Mouse (Mus musculus) cerebellum, adult 2 months (tissue): Measurements from ENCODE around the gene Gm5134.

Experiments used
- CTCF ChIP-seq: fragments of 200-500 bp; IDR thresholded peaks from 2 replicates; pipeline ENCODE4 v1.5.1; 2011; ENCODE audit warnings: low read depth, mild to moderate bottlenecking, control low read depth, low read length, moderate library complexity, borderline replicate concordance; ENCODE audit not compliant: insufficient read depth
- POLR2A ChIP-seq: fragments of 200-500 bp; IDR thresholded peaks from 2 replicates; pipeline ENCODE4 v1.6.1; 2011; ENCODE audit warnings: low read length, control low read depth, borderline replicate concordance; ENCODE audit not compliant: insufficient read depth

GRCm38 (mm10) chr10:75954381-75954811 is at the start of gene Gm5134:
- TF ChIP-seq POLR2A (no peak), CTCF (no peak)
